Mouse (Mus musculus) midbrain, embryonic 15.5 days (tissue): ENCODE results near the gene Dennd5b. TPM values are rescaled to one million over a fixed set of nuclear protein-coding genes. Genes with fewer than 3 reads are reported as not detected.
"Not testable (repeated sequence)": the region's sequence is repeated elsewhere in the genome, so short reads cannot be mapped to it uniquely, and the experiment has no call there.

Experiments used
- ATAC-seq: fragments of 200-750 bp; cut with Nextera tagmentation; replicated peaks from 2 replicates; pipeline ENCODE4 v1.8.0; 2017; ENCODE audit warnings: moderate TSS enrichment
- H3K27ac ChIP-seq: fragments of 300-500 bp; sonication (generic); 2 replicates; pipeline ENCODE4 v1.5.1; 2015; ENCODE audit warnings: mild to moderate bottlenecking, inconsistent platforms
- H3K27me3 ChIP-seq: fragments of 300-500 bp; sonication (generic); replicated peaks from 2 replicates; pipeline ENCODE4 v1.6.1; 2015; ENCODE audit warnings: inconsistent platforms
- H3K36me3 ChIP-seq: fragments of 300-500 bp; sonication (generic); replicated peaks from 2 replicates; pipeline ENCODE4 v1.6.1; 2015; ENCODE audit warnings: inconsistent platforms
- H3K4me1 ChIP-seq: fragments of 300-500 bp; sonication (generic); 2 replicates; pipeline ENCODE4 v1.6.1; 2015; ENCODE audit warnings: inconsistent platforms
- H3K4me2 ChIP-seq: fragments of 300-500 bp; sonication (generic); 2 replicates; pipeline ENCODE4 v1.6.1; 2015; ENCODE audit warnings: inconsistent platforms, mild to moderate bottlenecking, moderate library complexity
- H3K4me3 ChIP-seq: fragments of 300-500 bp; sonication (generic); 2 replicates; pipeline ENCODE4 v1.5.1; 2015; ENCODE audit warnings: mild to moderate bottlenecking, inconsistent platforms
- H3K9ac ChIP-seq: fragments of 300-500 bp; sonication (generic); 2 replicates; pipeline ENCODE4 v1.6.1; 2015; ENCODE audit warnings: mild to moderate bottlenecking, inconsistent platforms
- H3K9me3 ChIP-seq: fragments of 300-500 bp; sonication (generic); 2 replicates; pipeline ENCODE4 v1.6.1; 2016; ENCODE audit warnings: inconsistent platforms
- WGBS: fragments of 180-500 bp; shearing (Covaris S2); methylation state at CpG from one replicate; pipeline ENCODE4 v1.1.7; 2015; ENCODE audit warnings: mixed read lengths; 5-methylcytosine and 5-hydroxymethylcytosine counted together
- polyA plus RNA-seq: library from polyadenylated mRNA; unstranded; fragments of >200 nt; fragmentation: Nextera tagmentation; extraction: Ambion mirVana; gene quantifications from 2 replicates; pipeline ENCODE4 v1.2.1, GENCODE M21; 2015

The Dennd5b gene
- polyA plus RNA-seq, 1 experiment from 2014 or later: 16.3 TPM

GRCm38 (mm10) chr6:148991660-148992372, 109.7 kb downstream of the Dennd5b start:
- Histone ChIP-seq H3K4me3 (no peak overlapping the region), H3K27ac (no peak overlapping the region), H3K4me1 (no peaks in the 10 kb centered on the region), H3K9me3 (no peaks in the 10 kb centered on the region), H3K9ac (no peak overlapping the region), H3K36me3 (peaks cover 8% of the 10 kb centered on the region; the same call in 1 of the 2 replicates), H3K27me3 (no peaks in the 10 kb centered on the region), H3K4me2 (no peak overlapping the region)
- no peak for ATAC-seq
- 30% methylated on average over 6 of the region's 6 CpGs for WGBS

- not testable (repeated sequence) for ATAC-seq, H3K9ac ChIP-seq, H3K27me3 ChIP-seq, H3K36me3 ChIP-seq, H3K4me3 ChIP-seq, H3K4me2 ChIP-seq, H3K27ac ChIP-seq, H3K4me1 ChIP-seq, H3K9me3 ChIP-seq
- WGBS: 89% methylated on average over 1 of the region's 3 CpGs
These were observed 111.5 kb downstream of the Dennd5b start for GRCm38 (mm10) chr6:148989792-148990491.

DNA sequence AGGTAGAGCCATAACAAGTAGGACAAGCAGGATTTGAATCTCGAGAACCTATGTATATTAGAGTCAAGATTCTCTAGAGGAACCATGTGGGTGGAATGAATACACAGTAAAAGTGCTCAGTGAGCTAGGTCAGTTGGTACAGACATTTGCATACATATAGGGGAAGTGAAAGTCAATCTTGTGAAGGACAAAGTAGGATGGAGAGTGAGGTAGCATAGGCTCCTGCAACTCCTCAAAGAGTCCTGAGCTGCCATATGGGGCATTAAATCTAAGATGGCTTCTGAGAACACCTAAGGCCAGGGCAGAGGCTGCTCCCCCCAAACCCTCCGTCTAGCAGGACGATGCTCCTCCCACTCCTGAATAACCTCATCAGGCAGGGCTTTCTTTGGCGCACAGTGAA, 115.5 kb downstream of the Dennd5b start:
- Histone ChIP-seq H3K36me3 (no peaks in the 10 kb centered on the region), H3K9me3 (no peaks in the 10 kb centered on the region), H3K9ac (no peak overlapping the region), H3K4me1 (no peaks in the 10 kb centered on the region), H3K27ac (no peak overlapping the region), H3K4me2 (no peak overlapping the region), H3K27me3 (no peaks in the 10 kb centered on the region), H3K4me3 (no peak overlapping the region)
- ATAC-seq: no peak
- WGBS: 90% methylated on average over 4 of the region's 4 CpGs

DNA sequence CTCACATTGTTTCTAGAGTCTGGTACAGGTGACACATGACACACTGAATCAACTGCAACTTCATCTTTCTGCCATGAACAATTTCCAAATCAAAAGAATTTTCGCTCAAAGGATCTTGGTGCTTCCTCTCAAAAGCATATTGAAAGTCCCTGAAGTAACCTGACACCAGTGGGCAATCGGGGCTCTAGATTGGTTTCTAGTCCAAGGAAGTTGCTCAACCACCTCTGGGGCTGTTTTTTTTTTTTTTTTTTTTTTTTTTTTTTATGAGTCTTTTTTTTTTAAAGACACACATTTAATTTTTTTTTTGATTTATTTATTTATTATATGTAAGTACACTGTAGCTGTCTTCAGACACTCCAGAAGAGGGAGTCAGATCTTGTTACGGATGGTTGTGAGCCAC, 121.0 kb downstream of the Dennd5b start:
- H3K4me3 ChIP-seq: no peak overlapping the region
- 85% methylated on average over 3 of the region's 3 CpGs for WGBS
- H3K27ac ChIP-seq: no peak overlapping the region
- ATAC-seq: no peak
- H3K36me3 ChIP-seq: no peaks in the 10 kb centered on the region
- no peaks in the 10 kb centered on the region for H3K9me3 ChIP-seq
- H3K4me2 ChIP-seq: no peak overlapping the region
- no peaks in the 10 kb centered on the region for H3K27me3 ChIP-seq
- no peaks in the 10 kb centered on the region for H3K4me1 ChIP-seq
- no peak overlapping the region for H3K9ac ChIP-seq

GRCm38 (mm10) chr6:148975096-148975495, 126.4 kb downstream of the Dennd5b start:
- no peak overlapping the region for H3K4me2 ChIP-seq
- ATAC-seq: no peak
- H3K4me3 ChIP-seq: no peak overlapping the region
- WGBS: 92% methylated on average over 3 of the region's 3 CpGs
- H3K9me3 ChIP-seq: no peaks in the 10 kb centered on the region
- H3K27me3 ChIP-seq: no peaks in the 10 kb centered on the region
- H3K36me3 ChIP-seq: no peaks in the 10 kb centered on the region
- no peaks in the 10 kb centered on the region for H3K4me1 ChIP-seq
- no peak overlapping the region for H3K9ac ChIP-seq
- no peak overlapping the region for H3K27ac ChIP-seq

DNA sequence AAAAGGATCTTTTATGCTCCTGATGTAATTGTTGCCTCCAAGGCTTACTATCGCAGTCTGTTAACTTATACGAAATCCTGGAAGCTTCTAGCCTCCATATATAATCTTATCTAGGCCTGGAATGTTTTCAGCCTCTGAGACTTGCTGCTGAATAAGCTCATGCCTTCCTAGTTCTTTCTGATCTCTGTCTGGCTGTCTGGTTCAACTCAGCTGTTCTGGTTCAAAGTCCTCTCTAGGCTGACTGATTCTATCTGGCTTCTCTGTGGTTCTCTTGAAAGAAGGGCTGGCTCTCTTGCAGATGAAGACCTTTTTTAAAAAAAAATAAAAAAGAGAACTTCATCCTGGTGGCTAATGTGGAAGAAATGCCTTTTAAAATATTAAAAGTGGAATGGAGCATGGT, 128.6 kb downstream of the Dennd5b start:
- Histone ChIP-seq H3K36me3 (no peaks in the 10 kb centered on the region), H3K4me1 (no peaks in the 10 kb centered on the region), H3K27me3 (no peaks in the 10 kb centered on the region), H3K27ac (no peak overlapping the region), H3K9ac (no peak overlapping the region), H3K4me2 (no peak overlapping the region), H3K4me3 (no peak overlapping the region), H3K9me3 (no peaks in the 10 kb centered on the region)
- WGBS: 70% methylated on average over 2 of the region's 2 CpGs
- ATAC-seq: no peak

- no peaks in the 10 kb centered on the region for H3K9me3 ChIP-seq
- H3K36me3 ChIP-seq: no peaks in the 10 kb centered on the region
- no peaks in the 10 kb centered on the region for H3K27me3 ChIP-seq
- no peak overlapping the region for H3K4me2 ChIP-seq
- no peak for ATAC-seq
- no peaks in the 10 kb centered on the region for H3K4me1 ChIP-seq
- H3K9ac ChIP-seq: no peak overlapping the region
- 17% methylated on average over 9 of the region's 9 CpGs for WGBS
- H3K4me3 ChIP-seq: no peak overlapping the region
- no peak overlapping the region for H3K27ac ChIP-seq
These were observed 129.2 kb downstream of the Dennd5b start for GRCm38 (mm10) chr6:148972059-148972848.

DNA sequence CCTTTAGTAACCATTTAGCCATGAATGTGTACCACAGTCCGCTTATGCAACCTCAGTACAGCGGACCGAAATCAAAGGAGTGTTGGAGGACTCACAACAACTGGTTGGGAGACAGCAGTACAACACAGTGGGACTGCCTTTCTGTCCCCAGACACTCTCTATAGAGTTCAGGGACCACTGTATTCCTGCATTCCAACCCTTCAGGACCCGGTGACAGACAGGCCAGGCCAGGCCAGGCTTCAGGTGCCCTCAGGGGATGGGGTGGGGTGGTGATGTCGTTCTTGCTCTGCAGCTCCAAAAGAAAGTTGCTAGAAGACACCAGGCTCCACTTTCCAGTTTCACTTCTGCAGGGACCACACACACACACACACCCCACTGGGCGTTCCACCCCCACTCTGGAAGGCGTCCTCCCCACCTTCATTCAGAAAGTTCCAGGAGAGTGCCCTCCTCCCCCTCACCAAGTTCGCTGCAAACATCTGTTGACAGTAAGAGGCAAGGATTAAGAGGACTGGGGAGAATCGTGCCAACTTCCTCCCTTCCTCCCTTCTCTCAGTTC, 130.0 kb downstream of the Dennd5b start:
- 35% methylated on average over 9 of the region's 9 CpGs for WGBS
- no peaks in the 10 kb centered on the region for H3K4me1 ChIP-seq

DNA sequence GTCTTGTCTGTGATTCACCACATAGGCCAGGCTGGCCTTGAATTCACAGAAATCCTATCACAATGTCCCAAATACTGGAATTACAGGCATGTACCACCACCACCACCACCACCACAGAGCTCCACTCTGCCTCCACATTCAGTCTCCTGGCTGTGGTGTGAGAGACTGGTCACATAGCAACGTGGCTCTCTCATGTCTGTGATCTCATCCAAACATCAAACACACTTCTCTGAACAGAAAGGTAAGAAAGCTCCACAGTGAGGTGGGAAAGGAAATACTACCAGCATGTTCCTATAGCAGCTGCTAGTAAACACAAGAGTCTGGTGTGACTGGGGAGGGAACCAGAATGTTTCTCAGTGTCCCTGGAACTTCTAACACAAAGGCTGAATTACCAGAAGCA, 140.2 kb downstream of the Dennd5b start:
- H3K27ac ChIP-seq: no peak overlapping the region
- no peak for ATAC-seq
- 50% methylated on average over 1 of the region's 1 CpGs for WGBS
- H3K4me1 ChIP-seq: no peaks in the 10 kb centered on the region
- no peak overlapping the region for H3K4me2 ChIP-seq
- H3K9ac ChIP-seq: no peak overlapping the region
- no peaks in the 10 kb centered on the region for H3K36me3 ChIP-seq
- no peak overlapping the region for H3K4me3 ChIP-seq
- no peaks in the 10 kb centered on the region for H3K9me3 ChIP-seq
- no peaks in the 10 kb centered on the region for H3K27me3 ChIP-seq

More for the DNA sequence above, 130.0 kb downstream of the Dennd5b start:
- Histone ChIP-seq H3K4me2 (no peak overlapping the region), H3K9ac (no peak overlapping the region), H3K4me3 (no peak overlapping the region), H3K36me3 (no peaks in the 10 kb centered on the region), H3K27me3 (no peaks in the 10 kb centered on the region), H3K9me3 (no peaks in the 10 kb centered on the region), H3K27ac (no peak overlapping the region)
- ATAC-seq: no peak

GRCm38 (mm10) chr6:148959540-148960238, 141.8 kb downstream of the Dennd5b start:
- no peak overlapping the region for H3K9ac ChIP-seq
- ATAC-seq: no peak
- no peak overlapping the region for H3K4me3 ChIP-seq
- no peaks in the 10 kb centered on the region for H3K36me3 ChIP-seq
- no peaks in the 10 kb centered on the region for H3K27me3 ChIP-seq
- WGBS: 71% methylated on average over 4 of the region's 4 CpGs
- no peaks in the 10 kb centered on the region for H3K4me1 ChIP-seq
- no peak overlapping the region for H3K27ac ChIP-seq
- H3K4me2 ChIP-seq: no peak overlapping the region
- H3K9me3 ChIP-seq: no peaks in the 10 kb centered on the region

GRCm38 (mm10) chr6:148958712-148959111, 142.8 kb downstream of the Dennd5b start:
- Histone ChIP-seq H3K27ac (no peak overlapping the region), H3K4me3 (no peak overlapping the region), H3K9me3 (no peaks in the 10 kb centered on the region), H3K4me2 (no peak overlapping the region), H3K9ac (no peak overlapping the region), H3K36me3 (no peaks in the 10 kb centered on the region), H3K27me3 (no peaks in the 10 kb centered on the region), H3K4me1 (no peaks in the 10 kb centered on the region)
- 100% methylated on average over 1 of the region's 1 CpGs for WGBS
- no peak for ATAC-seq

- Histone ChIP-seq H3K9me3 (no peaks in the 10 kb centered on the region), H3K9ac (no peak overlapping the region), H3K36me3 (no peaks in the 10 kb centered on the region), H3K4me2 (no peak overlapping the region), H3K27me3 (no peaks in the 10 kb centered on the region), H3K27ac (no peak overlapping the region), H3K4me1 (no peaks in the 10 kb centered on the region), H3K4me3 (no peak overlapping the region)
- no peak for ATAC-seq
- WGBS: 69% methylated on average over 3 of the region's 3 CpGs
These were observed 144.4 kb downstream of the Dennd5b start for GRCm38 (mm10) chr6:148957046-148957445.
